Mouse (Mus musculus): ENCODE measurements at regions not wholly inside any gene's neighbourhood (a gene's known extent, or its start where the extent isn't known, plus 50 kb on each side); places are given as distances from the start of the nearest gene placed in this dataset.

DNA sequence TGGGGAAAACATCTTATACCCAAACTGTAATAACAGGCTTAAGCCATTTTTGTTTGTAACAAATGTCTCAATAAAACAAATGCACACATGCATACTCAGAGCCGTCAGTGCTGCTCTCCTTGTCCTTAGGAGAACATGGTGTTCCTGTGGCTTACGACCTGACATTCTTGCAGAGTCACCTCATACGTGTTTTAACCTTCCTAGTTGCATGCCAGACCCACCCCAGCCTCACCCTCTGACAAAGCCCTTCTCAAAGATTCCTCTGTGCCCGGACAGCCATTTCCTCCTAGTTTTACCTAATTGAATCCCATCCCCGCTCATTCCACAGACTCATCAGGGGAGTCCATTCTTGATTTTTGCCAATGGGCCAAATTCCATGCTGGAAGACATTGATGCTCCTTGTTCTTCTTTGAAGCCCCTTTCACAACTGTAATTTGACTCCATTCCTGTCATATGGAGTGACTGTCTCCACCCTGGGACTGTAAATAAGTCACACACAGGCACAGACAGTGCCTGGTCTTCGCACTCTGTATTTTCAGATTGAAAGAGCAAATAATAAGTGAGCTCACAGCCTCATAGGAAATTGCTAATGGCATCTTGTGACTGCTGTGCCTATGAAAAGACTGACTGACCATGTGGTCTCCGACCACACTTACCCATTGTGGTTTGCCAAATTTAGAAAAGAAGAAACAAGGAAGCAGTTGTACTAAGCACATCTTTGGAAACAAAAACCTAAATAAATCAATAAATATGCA lies 206.6 kb upstream of the Gmds start:
- in situ Hi-C loops (cut with MboI, MseI) = no loop called here

DNA sequence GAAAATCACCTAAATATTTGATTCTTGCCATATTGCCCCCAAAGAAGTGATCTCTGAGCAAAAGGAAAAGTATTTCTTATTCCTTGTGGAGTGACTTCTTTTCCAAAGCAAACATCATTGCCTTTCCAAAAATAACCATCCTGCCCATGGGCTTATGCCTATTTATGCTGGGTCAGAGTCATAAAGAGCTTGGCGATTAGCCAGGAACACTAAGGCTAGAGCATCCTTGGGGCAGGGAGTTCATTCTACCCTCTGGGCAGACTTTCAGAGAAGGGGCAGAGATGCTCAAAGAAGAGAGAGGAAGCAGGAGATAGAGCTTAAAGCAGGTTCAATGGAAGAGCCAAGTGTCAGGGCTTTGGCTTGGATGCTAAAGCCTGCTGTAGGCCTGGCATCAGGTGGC lies 203.1 kb upstream of the Gmds start:
- in situ Hi-C loops (cut with MboI, MseI) = no loop called here

DNA sequence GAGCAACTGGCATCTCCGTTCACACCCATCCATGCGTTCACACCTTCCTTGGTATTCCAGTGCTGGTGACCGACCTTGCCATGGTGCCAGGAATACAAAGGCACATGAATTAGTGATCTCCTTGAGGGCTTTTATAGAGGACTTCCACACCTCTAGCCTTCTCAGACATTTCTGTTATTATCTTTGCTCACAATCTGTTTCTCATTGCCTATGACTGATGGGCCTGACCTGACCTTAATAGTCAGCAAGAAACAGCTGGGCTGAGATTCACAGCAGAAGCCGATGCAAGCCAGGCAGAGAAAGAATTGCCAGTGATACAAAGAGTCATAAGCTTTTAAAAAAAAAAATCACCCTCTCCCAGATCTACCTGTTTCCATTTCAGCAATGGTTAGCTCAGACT lies 197.7 kb upstream of the Gmds start:
- in situ Hi-C loops (cut with MboI, MseI) = no loop called here

- in situ Hi-C loops (cut with MboI, MseI) = no loop called here
Observed at GRCm38 (mm10) chr13:32535602-32536001, 197.1 kb upstream of the Gmds start.

- in situ Hi-C loops (cut with MboI, MseI) = no loop called here
Observed at GRCm38 (mm10) chr13:32530926-32531512, 192.5 kb upstream of the Gmds start.

GRCm38 (mm10) chr13:32518611-32519344 lies 180.2 kb upstream of the Gmds start:
- in situ Hi-C loops (cut with MboI, MseI) = no loop called here

DNA sequence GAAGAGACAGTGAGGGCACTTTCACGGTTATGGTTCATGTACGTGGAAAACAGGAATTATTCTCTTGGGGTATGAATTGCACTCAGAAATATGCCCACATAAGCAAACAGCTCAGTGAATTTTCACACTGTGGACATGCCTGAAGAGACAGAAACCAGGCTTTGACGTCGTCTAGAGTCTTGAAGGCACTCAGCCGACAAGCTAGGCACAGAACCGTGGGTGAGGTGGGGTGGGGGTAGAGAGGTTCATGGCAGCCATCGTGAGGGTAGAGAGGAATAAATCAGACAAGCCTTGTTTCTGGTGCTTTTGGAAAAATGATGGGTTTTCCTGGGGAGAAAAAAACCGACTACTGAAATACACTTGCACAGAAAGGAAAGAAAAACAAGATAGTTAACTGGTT lies 179.0 kb upstream of the Gmds start:
- in situ Hi-C loops (cut with MboI, MseI) = no loop called here

- in situ Hi-C loops (cut with MboI, MseI) = no loop called here
Observed at GRCm38 (mm10) chr13:32509231-32510023, 170.9 kb upstream of the Gmds start.

DNA sequence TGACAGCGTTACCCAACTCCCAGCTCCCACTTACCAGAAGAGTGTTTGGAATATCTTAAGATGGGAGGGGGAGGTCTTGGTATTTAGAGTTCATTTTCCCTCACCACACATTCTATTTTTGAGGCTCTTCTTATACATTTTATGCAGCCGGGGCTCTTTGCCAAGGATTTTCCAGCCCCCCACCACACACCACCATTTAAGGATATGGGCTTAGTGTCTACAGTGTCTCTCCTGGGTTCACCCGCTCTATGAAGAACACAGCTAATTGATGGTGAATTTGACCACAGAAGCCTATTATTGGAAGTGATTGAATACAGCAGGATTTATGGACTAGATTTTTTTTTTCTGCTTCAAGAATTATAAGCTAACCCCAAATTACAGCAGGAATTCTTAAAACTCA lies 169.9 kb upstream of the Gmds start:
- in situ Hi-C loops (cut with MboI, MseI) = no loop called here

DNA sequence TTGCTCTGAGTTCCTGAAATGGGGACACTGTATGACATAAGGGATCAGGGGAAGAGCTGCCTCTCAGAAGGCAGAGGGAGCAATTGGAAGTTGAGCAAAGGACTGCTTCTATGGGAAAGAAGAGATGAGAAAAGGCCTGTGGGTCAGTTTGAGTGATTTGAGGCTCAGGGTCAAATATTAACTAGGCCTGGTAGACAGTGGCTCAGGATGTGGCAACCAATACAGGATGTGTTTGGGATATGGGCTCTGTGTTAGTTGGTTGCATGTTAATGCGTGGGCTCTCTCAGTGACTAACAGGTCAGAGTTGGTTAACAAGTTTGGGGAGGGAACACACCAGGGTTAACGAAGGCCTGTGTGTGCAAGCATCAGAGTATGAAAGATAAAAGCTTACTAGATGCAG lies 169.3 kb upstream of the Gmds start:
- in situ Hi-C loops (cut with MboI, MseI) = no loop called here

- in situ Hi-C loops (cut with MboI, MseI) = no loop called here
Observed at GRCm38 (mm10) chr13:32498205-32498790, 159.8 kb upstream of the Gmds start.

DNA sequence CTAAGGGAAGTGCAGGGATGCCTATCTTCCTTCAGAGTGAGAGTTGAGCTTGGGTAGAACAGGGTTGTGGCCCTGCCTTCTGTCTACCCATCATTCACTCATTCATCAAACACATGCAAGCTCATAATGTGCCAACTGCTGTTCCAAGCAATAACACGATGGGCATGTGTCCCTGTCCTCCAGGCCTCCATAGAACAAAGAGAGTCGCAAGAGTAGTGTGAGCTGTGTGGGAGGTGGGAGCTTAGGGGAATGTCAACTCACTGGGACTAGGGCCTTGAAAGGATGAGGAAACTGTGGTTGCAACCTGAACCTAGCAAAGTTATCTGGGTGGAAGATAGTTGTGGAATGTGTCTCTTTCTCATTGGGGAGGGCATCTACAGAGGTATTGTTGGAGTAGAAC lies 157.7 kb upstream of the Gmds start:
- in situ Hi-C loops (cut with MboI, MseI) = no loop called here

GRCm38 (mm10) chr13:32495063-32495462 lies 156.5 kb upstream of the Gmds start:
- in situ Hi-C loops (cut with MboI, MseI) = no loop called here

GRCm38 (mm10) chr13:32493806-32494205 lies 155.3 kb upstream of the Gmds start:
- in situ Hi-C loops (cut with MboI, MseI) = no loop called here

GRCm38 (mm10) chr13:32493309-32493708 lies 154.8 kb upstream of the Gmds start:
- in situ Hi-C loops (cut with MboI, MseI) = no loop called here

DNA sequence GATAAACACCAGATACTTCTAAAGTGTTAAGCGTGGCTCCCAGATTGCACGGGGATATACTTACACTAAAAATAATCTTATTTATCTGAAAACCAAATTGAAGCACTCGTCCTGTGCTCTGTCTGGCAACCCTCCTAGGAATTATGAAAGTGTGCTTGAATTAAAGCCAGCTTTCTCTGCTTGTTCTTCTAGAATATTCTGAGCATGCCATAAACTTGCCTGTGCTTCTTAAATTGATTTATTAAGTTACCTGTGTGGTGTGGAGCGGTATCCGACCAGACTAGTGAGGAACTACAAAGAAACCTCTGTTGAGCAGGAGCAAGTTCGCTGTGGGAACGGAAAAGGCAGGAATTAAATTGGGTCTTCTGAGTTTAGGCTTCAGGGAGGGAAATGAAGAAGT lies 154.0 kb upstream of the Gmds start:
- in situ Hi-C loops (cut with MboI, MseI) = no loop called here

DNA sequence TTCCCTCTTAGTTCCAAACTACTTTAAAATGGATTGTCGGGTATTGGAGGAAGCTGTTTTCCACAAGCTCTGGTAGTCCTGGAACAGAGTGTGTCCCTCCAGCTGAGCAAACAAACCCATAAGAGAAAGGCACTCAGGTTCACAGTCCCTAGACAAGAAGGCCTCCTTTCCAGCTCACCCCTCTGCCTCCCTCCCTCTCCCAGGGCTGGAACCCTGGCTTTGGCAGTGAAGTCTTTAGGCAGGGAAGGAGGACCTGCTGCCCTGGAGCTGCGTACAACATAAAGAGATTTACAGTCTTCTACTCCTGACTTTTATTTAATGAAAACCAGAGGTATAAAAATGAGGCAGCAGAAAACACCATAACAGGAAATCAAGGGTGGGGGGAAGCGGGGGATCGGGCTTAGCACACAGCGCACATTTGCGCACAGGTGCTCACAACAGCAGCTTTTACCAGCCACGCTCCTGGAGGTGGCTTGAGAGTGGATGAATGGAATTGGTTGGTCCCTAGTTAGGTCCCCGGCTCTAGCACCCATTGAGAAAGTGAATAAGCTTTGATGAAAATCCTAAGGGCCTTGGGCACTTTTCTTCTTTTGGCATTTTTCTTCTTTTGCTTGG lies 143.0 kb upstream of the Gmds start:
- in situ Hi-C loops (cut with MboI, MseI) = no loop called here

- in situ Hi-C loops (cut with MboI, MseI) = no loop called here
Observed at GRCm38 (mm10) chr13:32480029-32480428, 141.5 kb upstream of the Gmds start.

DNA sequence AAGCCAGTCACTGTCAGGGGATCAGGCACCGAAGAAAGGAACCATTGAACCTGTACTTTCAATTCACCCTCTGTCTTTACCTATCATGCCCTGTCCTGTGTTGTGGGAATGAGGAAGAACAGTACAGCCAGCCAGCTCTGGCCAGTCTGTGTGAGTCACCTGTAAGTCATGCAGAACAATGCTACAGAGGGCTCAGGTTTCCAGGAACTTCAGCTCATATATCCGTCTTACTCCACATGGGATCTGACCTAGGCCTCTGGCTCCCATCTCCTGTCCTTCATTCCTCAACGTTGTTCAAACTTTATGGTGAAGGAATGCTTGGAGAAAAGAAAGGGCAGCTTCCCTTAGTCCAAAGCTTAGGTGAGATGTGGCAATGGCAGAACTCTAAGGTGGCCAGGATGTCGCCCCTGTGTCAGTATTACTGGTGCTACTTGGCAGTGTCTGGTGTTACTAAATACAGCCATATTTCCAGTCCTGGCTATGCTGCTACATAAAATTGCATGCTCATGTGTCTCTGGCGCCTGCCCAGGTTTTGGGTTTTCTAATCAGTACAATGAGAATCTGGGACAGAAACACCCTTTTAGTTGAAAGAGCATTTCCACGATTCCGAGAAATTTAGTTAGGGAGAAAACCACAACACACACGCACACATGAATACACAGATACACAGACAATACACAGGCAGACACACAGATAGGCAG lies 140.7 kb upstream of the Gmds start:
- in situ Hi-C loops (cut with MboI, MseI) = no loop called here

- in situ Hi-C loops (cut with MboI, MseI) = no loop called here
Observed at GRCm38 (mm10) chr13:32465787-32466186, 127.2 kb upstream of the Gmds start.
